Mouse (Mus musculus) heart, adult 2 months (tissue): ENCODE results near the gene Trpm3.

Source experiments
- CTCF ChIP-seq: fragments of 200-600 bp; IDR thresholded peaks from 2 replicates; pipeline ENCODE4 v1.8.1; 2022; ENCODE audit warnings: antibody characterized with exemption, mild to moderate bottlenecking, moderate library complexity
- EP300 ChIP-seq: fragments of 200-500 bp; IDR thresholded peaks from 2 replicates; pipeline ENCODE4 v1.6.1; 2011; ENCODE audit warnings: low read depth, low read length, control low read depth; ENCODE audit not compliant: insufficient read depth

DNA sequence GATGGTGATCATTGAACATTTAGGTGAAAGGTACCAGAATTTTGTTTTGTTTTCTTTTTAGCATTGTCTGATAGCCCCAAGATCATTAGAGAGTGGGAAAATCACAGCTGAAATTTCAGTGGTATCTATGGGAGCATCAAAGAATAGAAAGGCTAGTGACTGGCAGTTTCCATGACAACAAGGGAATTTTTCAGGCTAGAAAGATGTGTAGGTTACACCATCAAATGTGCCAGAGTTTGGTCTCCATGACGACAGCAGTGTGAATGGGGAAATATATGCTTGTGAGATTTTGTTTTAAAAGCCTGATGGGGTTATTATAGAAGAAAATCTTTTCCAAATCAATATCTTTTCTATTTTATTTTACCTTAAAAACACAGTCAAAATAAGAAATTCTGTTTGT is 50.9 kb downstream of the Trpm3 start:
- no peak for TF ChIP-seq EP300
- TF ChIP-seq CTCF: no peak
